Mouse (Mus musculus): ENCODE results near the gene Gm9732.
"Not testable (repeated sequence)": the region's sequence is repeated elsewhere in the genome, so short reads cannot be mapped to it uniquely, and the experiment has no call there.

The Gm9732 gene

DNA sequence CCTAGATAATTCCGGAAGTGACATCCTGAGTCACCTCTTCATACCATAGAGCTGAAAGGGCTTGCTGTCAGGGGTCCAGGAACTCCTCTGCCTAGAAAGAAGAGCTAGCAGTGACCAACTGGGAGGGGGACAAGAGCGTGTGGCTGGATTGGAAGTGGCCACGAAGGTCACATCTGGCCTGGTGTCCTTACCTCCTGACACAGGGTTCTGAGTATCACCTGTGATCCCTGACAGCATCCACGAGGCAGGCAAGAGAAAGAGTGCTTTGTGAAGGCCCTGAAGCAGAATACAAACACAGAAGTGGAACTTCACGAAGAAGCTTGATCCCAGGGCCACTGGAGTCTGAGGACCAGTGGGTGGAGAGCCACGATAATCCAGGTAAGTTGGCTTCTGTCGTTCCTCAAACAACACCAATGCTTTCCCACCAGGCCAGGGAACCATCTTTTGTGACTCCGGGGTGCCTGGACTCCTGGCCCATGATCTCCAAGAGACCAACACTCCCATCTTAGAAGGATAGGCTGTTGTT lies at the start of gene Gm9732:
Gene Gm9732, plus strand, starts transcription at position 51 of the 526 bp plus-strand sequence.
- not testable (repeated sequence) for DNase-seq (ENCODE audit: low spot score)

GRCm38 (mm10) chr14:43235204-43235603 lies 39.6 kb upstream of the Gm9732 start, which contains the start of gene Gm8122:
Gm8122 (minus strand) TSS chr14:43235304.
- not testable (repeated sequence) for DNase-seq (ENCODE audit: low spot score)

DNA sequence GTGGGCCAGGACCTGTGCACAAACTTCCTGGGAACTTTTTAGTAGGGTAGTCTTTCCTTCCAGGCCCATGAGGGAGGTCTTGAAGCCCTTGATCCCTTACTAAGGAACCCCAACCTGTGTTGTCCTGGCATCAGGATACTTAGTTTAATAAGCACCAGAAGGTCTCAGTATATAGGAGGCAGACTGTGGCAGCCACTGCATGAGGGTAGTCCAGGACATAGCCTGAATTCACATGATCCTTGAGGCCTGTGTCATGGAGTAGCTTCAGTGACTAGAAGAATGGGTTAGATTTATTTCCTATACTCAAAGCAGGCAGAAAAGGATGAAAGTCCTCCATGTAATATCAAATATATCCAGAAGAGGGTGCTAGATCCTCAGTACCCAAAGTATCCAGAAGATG lies 37.1 kb upstream of the Gm9732 start:
- not testable (repeated sequence) for DNase-seq (ENCODE audit: low spot score)

- DNase-seq (ENCODE audit: low spot score), result not testable (repeated sequence)
These were observed 25.1 kb upstream of the Gm9732 start for GRCm38 (mm10) chr14:43249611-43250170.

GRCm38 (mm10) chr14:43250549-43251253 lies 24.1 kb upstream of the Gm9732 start:
- DNase-seq (ENCODE audit: low spot score), result not testable (repeated sequence)

- DNase-seq (ENCODE audit: low spot score), result not testable (repeated sequence)
These were observed 18.3 kb upstream of the Gm9732 start for GRCm38 (mm10) chr14:43256511-43256910.

DNA sequence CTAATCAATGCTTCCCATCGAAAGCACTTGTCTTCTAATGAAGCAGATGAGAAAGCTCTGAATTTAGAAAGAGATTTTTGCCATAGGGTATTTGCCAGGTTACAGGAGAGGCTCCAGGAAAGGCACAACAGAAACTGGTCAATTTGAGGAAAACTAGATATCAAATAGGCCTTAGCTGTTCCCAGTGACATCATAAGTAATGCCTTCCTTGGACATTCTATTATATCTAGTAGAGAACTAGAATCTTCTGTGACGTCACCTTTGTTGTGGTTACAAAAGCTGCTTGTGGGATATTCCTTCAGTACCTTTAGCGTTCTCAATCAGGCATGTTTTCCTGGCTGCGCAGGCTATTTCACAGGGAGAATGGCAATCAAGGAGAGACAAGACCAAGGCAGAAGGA lies 16.5 kb upstream of the Gm9732 start, which contains the start of gene Gm8126:
Gene Gm8126, plus strand, starts transcription at position 301 of the 400 bp plus-strand sequence.
- DNase-seq (ENCODE audit: low spot score), result not testable (repeated sequence)

DNA sequence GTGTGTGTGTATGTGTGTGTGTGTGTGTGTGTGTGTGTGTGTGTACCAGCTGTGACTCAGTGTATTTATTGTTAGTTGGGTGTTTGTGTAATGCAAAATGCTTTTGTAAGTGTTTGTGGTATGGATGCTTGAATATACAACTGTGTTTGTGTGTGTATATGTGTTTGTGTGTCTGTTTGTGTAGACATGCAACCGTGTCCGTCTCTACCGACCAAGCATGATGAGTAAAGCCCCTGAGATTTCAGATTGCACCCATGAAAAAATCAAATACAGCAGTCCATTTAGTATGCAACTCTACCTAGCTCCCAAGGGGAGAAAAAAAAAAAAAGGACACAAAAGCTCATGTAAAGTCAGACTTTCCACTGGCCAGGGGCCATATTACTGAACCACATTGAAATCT lies 11.4 kb upstream of the Gm9732 start:
- not testable (repeated sequence) for DNase-seq (ENCODE audit: low spot score)

- DNase-seq (ENCODE audit: low spot score), result not testable (repeated sequence)
These were observed 6.2 kb upstream of the Gm9732 start for GRCm38 (mm10) chr14:43268521-43269084.

- not testable (repeated sequence) for DNase-seq (ENCODE audit: low spot score)
These were observed 5.6 kb upstream of the Gm9732 start for GRCm38 (mm10) chr14:43269211-43269610.

DNA sequence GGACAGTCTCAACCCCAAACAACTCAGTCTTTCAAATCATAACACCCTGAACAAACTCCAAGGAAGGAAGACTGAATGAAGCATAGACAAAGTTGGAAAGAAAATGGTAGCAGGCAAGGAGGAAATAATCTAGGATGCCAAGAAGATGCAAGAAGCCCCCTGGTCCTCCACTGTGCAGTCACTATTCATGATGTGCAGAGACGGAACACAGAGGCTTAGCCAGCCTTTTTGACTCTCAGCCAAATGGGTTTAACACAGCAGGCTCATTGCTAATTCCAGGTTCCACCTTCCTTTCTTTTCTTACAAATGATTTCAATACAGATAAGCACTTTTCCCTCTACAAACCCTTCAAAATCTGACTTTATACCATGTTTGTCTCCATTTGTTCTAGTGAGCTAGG lies 1.7 kb upstream of the Gm9732 start:
- not testable (repeated sequence) for DNase-seq (ENCODE audit: low spot score)

DNA sequence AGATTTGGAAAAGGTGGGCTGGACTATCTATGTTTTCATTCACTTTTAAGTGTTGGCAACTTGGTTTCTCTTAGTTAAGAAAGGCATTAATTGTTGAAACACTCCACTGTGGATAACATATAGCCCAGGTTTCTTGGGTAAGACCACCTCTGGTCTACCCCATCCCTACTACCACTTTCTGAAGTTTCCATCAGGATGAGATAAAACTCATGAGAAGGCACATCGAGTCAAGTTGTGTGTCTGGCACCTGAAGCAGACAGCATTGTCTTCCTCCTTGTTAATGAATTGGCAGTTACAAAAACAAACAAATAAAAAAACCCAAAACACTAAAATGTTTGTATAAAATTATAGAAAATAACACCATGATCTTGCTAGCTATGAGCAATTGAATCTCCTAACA lies 916 bp downstream of the Gm9732 start:
- not testable (repeated sequence) for DNase-seq (ENCODE audit: low spot score)

- not testable (repeated sequence) for DNase-seq (ENCODE audit: low spot score)
These were observed 2.6 kb downstream of the Gm9732 start for GRCm38 (mm10) chr14:43277468-43277867.

DNA sequence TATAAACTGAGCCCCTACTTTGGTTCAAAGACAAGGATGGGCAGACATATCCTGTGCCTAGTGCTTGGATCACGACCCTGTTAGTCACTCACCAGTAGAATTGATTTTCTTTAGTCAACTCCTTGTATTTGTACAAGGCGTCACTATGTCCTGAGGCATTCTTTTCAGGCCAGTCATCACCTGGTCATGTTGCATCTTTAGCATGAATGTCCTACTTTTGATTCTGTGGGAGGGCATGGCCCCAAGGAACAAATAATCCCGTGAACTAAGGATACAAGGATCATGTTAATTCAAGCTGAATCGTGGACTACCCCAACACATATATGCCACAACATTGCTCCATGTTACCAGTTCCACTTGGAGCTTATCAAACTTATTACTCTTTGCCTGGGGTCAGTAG lies 3.3 kb downstream of the Gm9732 start:
- not testable (repeated sequence) for DNase-seq (ENCODE audit: low spot score)

- DNase-seq (ENCODE audit: low spot score), result not testable (repeated sequence)
These were observed 3.8 kb downstream of the Gm9732 start for GRCm38 (mm10) chr14:43278681-43279080.

DNA sequence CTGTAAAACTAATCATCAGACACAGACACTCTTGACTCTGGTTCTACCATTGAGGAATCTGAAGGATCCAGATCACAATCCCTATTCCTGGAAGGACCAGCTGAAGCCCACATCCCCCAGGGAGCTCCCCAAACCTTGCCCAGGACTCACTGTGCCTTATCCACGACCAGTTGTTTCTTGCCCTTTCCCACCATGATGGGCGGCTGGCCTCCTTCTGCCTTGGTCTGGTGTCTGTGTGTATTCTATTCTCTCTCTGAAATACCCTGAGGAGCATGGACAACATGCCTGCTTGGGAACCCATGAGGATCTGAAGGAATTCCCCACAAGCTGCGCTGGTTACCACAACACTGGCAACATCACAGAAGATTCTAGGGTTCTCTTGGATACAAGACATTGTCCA lies 18.7 kb downstream of the Gm9732 start, which contains the start of gene Gm8127:
Gene Gm8127, minus strand, starts transcription at position 330 of the 400 bp plus-strand sequence.
- DNase-seq (ENCODE audit: low spot score), result not testable (repeated sequence)

DNA sequence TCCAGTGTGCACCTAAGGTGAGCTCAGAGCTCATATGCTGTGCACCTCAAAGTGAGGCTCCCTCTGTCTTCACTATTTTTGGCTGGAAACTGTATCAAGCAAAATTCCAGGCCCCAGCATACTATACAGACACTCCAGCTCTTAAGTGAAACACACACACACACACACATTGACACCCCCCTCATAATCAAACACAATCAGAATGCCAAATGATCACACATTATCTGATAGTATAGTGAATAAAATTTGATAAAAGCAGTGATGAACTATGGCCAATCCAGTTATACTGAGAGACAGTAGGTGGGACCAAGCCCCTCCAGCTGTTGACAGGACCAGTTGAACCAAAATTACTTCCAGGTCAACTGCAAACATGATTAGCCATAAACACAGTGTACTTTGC lies 44.7 kb downstream of the Gm9732 start:
- DNase-seq (ENCODE audit: low spot score), result not testable (repeated sequence)

DNA sequence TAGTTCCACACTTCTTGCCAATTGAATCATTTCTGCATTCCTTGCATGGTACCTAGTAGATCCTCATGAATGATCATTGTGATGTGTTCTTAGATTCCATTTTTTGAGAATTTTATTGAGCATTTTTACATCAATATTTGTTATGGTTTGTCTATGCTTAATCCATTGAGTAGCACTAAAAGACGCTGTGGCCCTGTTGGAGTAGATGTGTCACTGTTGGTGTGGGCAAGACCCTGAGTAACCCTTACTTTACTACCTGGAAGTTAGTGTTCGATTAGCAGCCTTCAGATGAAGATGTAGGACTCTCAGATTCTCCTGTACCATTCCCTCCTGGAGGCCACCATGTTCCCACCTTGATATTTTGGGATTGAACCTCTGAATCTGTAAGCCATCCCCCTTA lies 53.8 kb downstream of the Gm9732 start:
- DNase-seq (ENCODE audit: low spot score), result not testable (repeated sequence)

DNA sequence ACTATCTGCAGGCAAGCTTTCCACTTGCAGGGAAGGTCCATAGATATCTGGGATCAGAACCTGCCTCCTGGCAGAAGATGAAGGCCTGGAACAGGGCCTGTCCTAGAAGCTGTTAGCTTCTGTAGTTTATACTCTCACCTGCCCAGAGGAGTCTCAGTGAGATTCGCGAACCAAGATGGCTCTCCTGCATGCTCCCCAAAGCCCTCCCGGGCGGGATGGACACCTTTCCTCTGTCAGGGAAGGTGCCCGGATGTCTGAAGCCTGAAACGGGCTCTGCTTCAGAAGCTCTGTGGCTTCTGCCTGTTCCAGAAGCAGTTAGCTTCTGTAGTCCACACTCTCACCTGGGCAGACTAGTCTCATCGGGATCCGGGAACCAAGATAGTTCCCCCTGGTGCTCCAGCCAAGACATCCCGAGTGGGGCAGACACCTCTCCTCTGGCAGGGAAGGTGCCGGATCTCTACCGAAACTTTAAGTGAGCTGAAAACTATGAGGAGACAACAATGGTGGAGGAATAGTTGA lies 56.6 kb downstream of the Gm9732 start:
- not testable (repeated sequence) for DNase-seq (ENCODE audit: low spot score)

- DNase-seq (ENCODE audit: low spot score), result not testable (repeated sequence)
These were observed 62.8 kb downstream of the Gm9732 start for GRCm38 (mm10) chr14:43337646-43338045.

DNA sequence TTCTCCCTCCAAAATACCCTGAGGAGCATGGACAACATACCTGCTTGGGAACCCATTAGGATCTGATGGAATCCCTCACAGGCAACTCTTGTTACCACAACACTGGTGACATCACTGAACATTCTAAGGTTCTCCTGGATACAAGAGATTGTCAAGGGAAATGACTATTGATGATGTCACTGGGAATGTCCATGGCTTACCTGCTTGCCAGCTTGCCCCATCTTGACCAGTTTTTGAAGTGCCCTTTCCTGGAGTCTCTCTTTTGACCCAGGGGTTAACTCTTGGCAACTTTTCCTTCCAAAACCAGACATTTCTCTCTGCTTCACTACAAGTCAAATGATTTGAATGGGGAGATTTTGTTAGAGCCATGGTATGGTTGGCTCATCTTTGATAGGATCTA lies 72.9 kb downstream of the Gm9732 start, which contains the start of gene 1700001F09Rik:
Gene 1700001F09Rik, minus strand, starts transcription at position 101 of the 400 bp plus-strand sequence.
- DNase-seq (ENCODE audit: low spot score), result not testable (repeated sequence)

- DNase-seq (ENCODE audit: low spot score), result not testable (repeated sequence)
These were observed 78.1 kb downstream of the Gm9732 start for GRCm38 (mm10) chr14:43352944-43353343.
